Mouse (Mus musculus) liver, embryonic 13.5 days (tissue): ENCODE data around the gene Phykpl. TPM values are rescaled to one million over a fixed set of nuclear protein-coding genes. Genes with fewer than 3 reads are reported as not detected.
"Not testable (repeated sequence)": the region's sequence is repeated elsewhere in the genome, so short reads cannot be mapped to it uniquely, and the experiment has no call there.

ENCODE experiments used
- ATAC-seq: fragments of 200-750 bp; cut with Nextera tagmentation; 2 replicates; pipeline ENCODE4 v1.8.0; 2017; ENCODE audit warnings: low read depth, mild to moderate bottlenecking, moderate number of reproducible peaks, moderate library complexity
- DNase-seq: peaks from one replicate; pipeline ENCODE4 v3.0.0; 2022
- H3K27ac ChIP-seq: fragments of 300-500 bp; sonication (generic); 2 replicates; pipeline ENCODE4 v1.5.1; 2015; ENCODE audit warnings: moderate library complexity, mild to moderate bottlenecking, inconsistent platforms
- H3K27me3 ChIP-seq: fragments of 300-500 bp; sonication (generic); 2 replicates; pipeline ENCODE4 v1.6.1; 2015; ENCODE audit warnings: mild to moderate bottlenecking, inconsistent platforms
- H3K36me3 ChIP-seq: fragments of 300-500 bp; sonication (generic); 2 replicates; pipeline ENCODE4 v1.6.1; 2015; ENCODE audit warnings: mild to moderate bottlenecking, inconsistent platforms
- H3K4me1 ChIP-seq: fragments of 300-500 bp; sonication (generic); replicated peaks from 2 replicates; pipeline ENCODE4 v1.6.1; 2015; ENCODE audit warnings: inconsistent platforms
- H3K4me2 ChIP-seq: fragments of 300-500 bp; sonication (generic); 2 replicates; pipeline ENCODE4 v1.6.1; 2015; ENCODE audit warnings: inconsistent platforms, mild to moderate bottlenecking, moderate library complexity
- H3K4me3 ChIP-seq: fragments of 300-500 bp; sonication (generic); replicated peaks from 2 replicates; pipeline ENCODE4 v1.5.1; 2015; ENCODE audit warnings: mild to moderate bottlenecking, inconsistent platforms
- H3K9ac ChIP-seq: fragments of 300-500 bp; sonication (generic); 2 replicates; pipeline ENCODE4 v1.6.1; 2015; ENCODE audit warnings: mild to moderate bottlenecking, inconsistent platforms
- H3K9me3 ChIP-seq: fragments of 300-500 bp; sonication (generic); replicated peaks from 2 replicates; pipeline ENCODE4 v1.6.1; 2016; ENCODE audit warnings: inconsistent platforms
- WGBS: fragments of 180-500 bp; shearing (Covaris S2); methylation state at CpG from one replicate; pipeline ENCODE4 v1.1.7; 2015; ENCODE audit not compliant: insufficient replicate concordance; 5-methylcytosine and 5-hydroxymethylcytosine counted together
- polyA plus RNA-seq: library from polyadenylated mRNA; unstranded; fragments of >200 nt; fragmentation: Nextera tagmentation; extraction: Ambion mirVana; gene quantifications from 2 replicates; pipeline ENCODE4 v1.2.1, GENCODE M21; 2015

The Phykpl gene
- polyA plus RNA-seq, 1 experiment from 2014 or later, result 15.0 TPM

DNA sequence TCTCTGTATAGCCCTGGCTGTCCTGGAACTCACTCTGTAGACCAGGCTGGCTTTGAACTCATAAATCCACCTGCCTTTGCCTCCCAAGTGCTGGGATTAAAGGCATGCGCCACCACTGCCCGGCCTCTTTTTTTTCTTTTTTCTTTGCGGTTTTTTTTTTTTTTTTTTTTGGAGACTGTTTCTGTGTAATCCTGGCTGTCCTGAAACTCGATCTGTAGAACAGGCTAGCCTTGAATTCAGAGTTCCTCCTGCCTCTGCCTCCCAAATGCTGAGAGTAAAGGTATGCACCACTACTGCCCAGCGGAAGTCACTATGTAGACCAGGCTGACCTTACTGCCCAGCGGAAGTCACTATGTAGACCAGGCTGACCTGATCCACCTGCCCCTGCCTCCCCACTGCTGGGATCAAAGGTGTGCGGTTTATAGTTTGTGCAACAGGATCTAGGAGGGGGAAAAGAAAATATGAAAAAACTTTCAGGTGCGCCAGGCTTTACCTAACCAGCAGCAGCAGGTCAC, 34.4 kb downstream of the Phykpl start:
- 24% methylated on average over 8 of the region's 8 CpGs for WGBS
- Histone ChIP-seq H3K4me1 (peaks cover 71% of the 10 kb centered on the region), H3K9ac (peak overlapping the region; percentile 85), H3K27ac (peak overlapping the region; percentile 35), H3K36me3 (peaks cover 26% of the 10 kb centered on the region), H3K4me3 (peak overlapping the region; percentile 86), H3K9me3 (no peaks in the 10 kb centered on the region), H3K27me3 (no peaks in the 10 kb centered on the region), H3K4me2 (peak overlapping the region; percentile 91)
- peak; percentile 18 for ATAC-seq
- DNase-seq, result no peak

DNA sequence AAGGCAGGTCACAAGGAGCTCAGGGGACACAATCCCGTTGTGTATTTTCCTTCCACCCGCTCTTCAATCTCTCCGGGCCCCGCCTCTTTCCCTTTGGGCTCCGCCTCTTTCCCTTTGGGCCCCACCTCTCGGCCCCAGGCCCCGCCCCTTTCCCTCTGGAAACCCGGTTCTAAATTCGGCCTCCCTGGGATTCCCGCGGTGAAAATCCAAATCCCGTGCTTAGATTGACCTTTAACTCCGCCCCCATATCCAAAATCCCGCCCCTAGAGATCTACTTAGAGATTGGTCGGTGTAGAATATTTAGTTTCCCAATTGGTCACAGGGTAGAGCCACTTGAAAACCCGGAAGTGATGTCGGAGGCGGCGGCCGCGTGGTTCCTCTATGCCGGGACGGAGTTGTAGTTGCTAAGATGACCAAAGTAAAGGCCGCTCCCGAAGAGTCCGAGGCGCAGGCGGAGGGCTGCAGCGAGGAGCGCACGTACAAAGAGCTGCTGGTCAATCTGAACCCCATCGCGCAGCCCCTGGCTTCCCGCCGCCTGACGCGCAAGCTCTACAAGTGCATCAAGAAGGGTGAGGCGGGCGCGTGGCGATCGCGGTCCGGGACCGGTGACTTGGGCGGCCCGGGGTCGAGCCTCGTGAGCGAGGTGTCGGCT, 35.0 kb downstream of the Phykpl start, which contains the start of gene Nhp2:
Gene Nhp2, plus strand, starts transcription at position 327 of the 652 bp plus-strand sequence.
- DNase-seq (peak; percentile 95), ATAC-seq (peak; percentile 80)
- Histone ChIP-seq H3K27me3 (no peaks in the 10 kb centered on the region), H3K4me3 (peak within 1 kb of the TSS; percentile 86), H3K4me2 (peak within 1 kb of the TSS; percentile 91), H3K4me1 (peaks cover 75% of the 10 kb centered on the region), H3K9me3 (no peaks in the 10 kb centered on the region), H3K27ac (peak within 1 kb of the TSS; percentile 64), H3K9ac (peak within 1 kb of the TSS; percentile 85), H3K36me3 (peaks cover 32% of the 10 kb centered on the region)
- WGBS, result under 1% methylated on average over 51 of the region's 51 CpGs

DNA sequence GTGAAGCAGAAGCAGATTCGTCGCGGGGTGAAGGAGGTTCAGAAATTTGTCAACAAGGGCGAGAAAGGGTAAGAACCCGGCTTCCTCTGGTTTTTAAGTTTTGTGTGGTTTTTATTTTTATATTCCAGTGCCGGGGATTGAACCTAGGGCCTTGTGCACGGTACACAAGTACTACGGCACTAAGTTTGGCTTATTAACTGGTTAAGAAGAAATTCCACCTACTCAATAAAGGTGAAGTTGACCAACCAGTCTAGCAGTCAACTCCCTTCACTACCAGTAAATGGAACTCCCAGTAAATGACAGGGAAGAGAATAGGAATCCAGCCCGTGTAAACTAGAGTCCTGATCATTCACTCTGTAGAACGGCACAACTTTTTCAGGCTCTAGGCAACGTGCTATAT, 35.5 kb downstream of the Phykpl start:
- H3K27me3 ChIP-seq, result no peaks in the 10 kb centered on the region
- peaks cover 37% of the 10 kb centered on the region for H3K36me3 ChIP-seq
- H3K9ac ChIP-seq, result peak overlapping the region; percentile 85
- peak overlapping the region; percentile 91 for H3K4me2 ChIP-seq
- DNase-seq (no peak), ATAC-seq (no peak)
- H3K4me3 ChIP-seq, result peak overlapping the region; percentile 86
- H3K4me1 ChIP-seq, result peaks cover 75% of the 10 kb centered on the region
- WGBS, result under 1% methylated on average over 11 of the region's 11 CpGs
- H3K9me3 ChIP-seq, result no peaks in the 10 kb centered on the region
- peak overlapping the region; percentile 64 for H3K27ac ChIP-seq

DNA sequence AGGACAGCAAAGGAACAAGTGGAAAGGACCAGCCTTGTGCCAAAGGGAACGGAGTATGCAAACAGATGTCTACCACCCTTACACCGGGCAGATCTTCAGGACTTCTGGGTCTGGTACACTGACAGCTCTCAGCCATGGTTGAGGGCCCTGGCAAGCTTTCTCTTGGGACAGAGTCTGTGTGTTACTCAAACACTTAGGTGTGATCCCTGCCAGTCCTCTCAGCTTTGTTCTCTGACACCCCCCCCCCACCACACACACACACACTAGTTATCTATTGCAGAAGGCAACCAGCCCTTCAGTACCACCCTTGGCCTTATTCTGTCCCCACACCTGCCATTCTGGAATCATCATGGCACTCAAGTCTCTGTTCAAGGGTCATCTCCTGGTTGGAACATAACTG, 37.2 kb downstream of the Phykpl start:
- H3K9me3 ChIP-seq, result no peaks in the 10 kb centered on the region
- no peak overlapping the region for H3K4me3 ChIP-seq
- H3K4me2 ChIP-seq, result peak overlapping the region; percentile 91
- peaks cover 52% of the 10 kb centered on the region for H3K36me3 ChIP-seq
- H3K27ac ChIP-seq, result no peak overlapping the region
- DNase-seq, result no peak
- peaks cover 69% of the 10 kb centered on the region for H3K4me1 ChIP-seq
- no peaks in the 10 kb centered on the region for H3K27me3 ChIP-seq
- peak overlapping the region; percentile 85 for H3K9ac ChIP-seq
- no peak for ATAC-seq
- 91% methylated on average over 2 of the region's 2 CpGs for WGBS

DNA sequence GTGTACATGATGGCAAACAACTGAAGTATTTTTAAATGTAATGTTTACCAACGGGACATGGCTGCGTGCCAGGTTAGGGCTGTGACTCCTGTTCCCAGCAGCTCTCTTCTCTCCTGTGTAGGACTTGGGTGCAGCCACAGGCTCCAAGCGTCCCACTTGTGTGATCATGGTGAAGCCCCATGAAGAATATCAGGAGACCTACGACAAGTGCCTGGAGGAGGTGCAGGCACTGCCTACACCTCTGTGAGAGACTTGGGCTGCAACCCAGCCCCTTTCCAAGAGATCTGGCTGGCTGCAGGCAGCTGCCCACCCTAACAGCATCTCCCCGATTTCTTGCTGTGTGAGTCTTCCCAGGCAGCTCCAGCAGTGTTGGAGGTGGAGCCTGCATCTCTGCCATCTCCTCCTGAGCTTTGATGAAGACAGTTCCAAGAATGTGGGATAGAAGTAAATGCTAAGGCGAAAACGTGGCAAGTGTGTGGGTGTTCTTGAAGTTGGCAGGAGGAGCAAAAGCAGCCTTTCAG, 38.5 kb downstream of the Phykpl start:
- H3K4me2 ChIP-seq, result no peak overlapping the region
- H3K27me3 ChIP-seq, result no peaks in the 10 kb centered on the region
- ATAC-seq (no peak), DNase-seq (no peak)
- no peak overlapping the region for H3K4me3 ChIP-seq
- peaks cover 69% of the 10 kb centered on the region for H3K4me1 ChIP-seq
- H3K27ac ChIP-seq, result no peak overlapping the region
- WGBS, result 78% methylated on average over 7 of the region's 7 CpGs
- H3K9ac ChIP-seq, result no peak overlapping the region
- H3K9me3 ChIP-seq, result no peaks in the 10 kb centered on the region
- H3K36me3 ChIP-seq, result peaks cover 65% of the 10 kb centered on the region

DNA sequence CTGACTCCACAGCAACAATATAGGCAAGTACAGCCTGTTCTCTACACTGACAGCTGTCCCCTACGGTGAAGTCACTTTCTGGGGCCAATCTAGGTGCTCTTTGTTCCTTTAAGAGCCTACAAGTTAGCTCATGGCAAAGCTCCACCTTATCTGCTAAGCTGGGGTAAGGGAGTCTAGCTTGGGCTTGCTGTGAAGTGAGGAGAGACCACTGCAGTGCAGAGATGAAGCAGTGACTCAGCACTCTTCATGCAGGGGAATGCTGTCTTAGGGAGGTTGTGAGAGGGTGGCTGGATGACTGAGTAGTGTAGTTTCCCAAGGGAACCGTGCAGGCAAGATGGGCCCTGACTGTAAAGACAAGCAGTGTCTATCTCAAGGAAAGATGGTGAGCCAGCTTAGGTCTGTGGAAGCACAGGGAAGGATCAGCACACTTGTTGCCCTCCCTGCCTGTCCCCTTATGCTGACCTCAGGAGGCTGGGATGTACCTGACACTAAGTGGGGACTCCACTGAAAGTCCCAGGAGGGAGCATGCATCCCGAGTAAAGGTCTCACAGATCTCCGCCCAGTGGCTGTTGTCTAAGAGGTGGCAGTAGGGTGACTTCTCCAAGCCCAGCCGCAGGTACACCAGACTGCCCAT, 40.7 kb downstream of the Phykpl start:
- H3K4me3 ChIP-seq, result no peak overlapping the region
- peaks cover 61% of the 10 kb centered on the region for H3K4me1 ChIP-seq
- peak overlapping the region; percentile 29 for H3K9ac ChIP-seq
- H3K27me3 ChIP-seq, result no peaks in the 10 kb centered on the region
- peak overlapping the region; percentile 69 for H3K27ac ChIP-seq
- WGBS, result 58% methylated on average over 5 of the region's 5 CpGs
- peak; percentile 47 for DNase-seq
- H3K9me3 ChIP-seq, result no peaks in the 10 kb centered on the region
- peaks cover 81% of the 10 kb centered on the region for H3K36me3 ChIP-seq
- peak; percentile 70 for ATAC-seq
- no peak overlapping the region for H3K4me2 ChIP-seq

DNA sequence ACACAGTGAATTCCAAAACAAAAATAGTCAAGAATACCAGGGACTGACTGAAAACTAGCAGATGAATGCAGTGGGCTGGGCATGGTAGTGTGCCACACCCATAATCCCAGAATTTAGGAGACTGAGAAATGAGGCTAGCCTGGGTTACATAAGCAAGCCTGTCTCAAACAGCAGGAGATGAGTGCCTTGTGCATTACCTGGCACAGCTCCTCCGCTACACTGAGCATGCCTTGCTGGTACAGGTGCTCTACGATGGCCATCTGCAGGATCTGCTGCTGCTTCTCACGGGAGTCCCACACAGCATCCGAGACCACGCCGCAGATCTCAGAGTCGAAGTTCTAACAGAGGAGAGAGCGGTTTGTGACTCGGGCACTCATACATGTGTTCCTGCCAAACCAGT, 42.9 kb downstream of the Phykpl start:
- H3K27me3 ChIP-seq, result no peaks in the 10 kb centered on the region
- no peak overlapping the region for H3K4me2 ChIP-seq
- no peaks in the 10 kb centered on the region for H3K9me3 ChIP-seq
- H3K4me3 ChIP-seq, result no peak overlapping the region
- 84% methylated on average over 9 of the region's 9 CpGs for WGBS
- no peak overlapping the region for H3K27ac ChIP-seq
- H3K36me3 ChIP-seq, result peaks cover 73% of the 10 kb centered on the region
- ATAC-seq, result no peak
- peaks cover 48% of the 10 kb centered on the region for H3K4me1 ChIP-seq
- no peak overlapping the region for H3K9ac ChIP-seq
- no peak for DNase-seq

DNA sequence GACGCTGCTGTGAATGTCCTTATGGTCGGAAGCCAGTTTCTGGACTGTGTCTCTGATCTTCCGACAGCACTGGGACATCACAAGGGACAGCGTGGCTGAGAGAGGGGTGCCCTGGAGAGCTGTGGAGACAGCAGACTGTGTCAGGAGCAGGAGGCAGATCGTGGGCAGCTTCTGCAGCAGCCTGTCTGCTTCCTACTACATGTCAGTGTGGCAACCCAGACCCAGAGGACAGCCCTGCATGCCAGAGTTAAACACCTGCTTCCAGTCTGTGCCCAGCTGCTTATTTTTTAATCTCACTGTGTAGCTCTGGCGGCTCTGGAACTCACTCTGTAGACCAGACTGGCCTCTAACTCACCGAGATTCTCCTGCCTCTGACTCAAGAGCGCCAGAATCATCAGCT, 43.4 kb downstream of the Phykpl start:
- Histone ChIP-seq H3K9me3 (no peaks in the 10 kb centered on the region), H3K27ac (no peak overlapping the region), H3K36me3 (peaks cover 68% of the 10 kb centered on the region), H3K9ac (no peak overlapping the region), H3K27me3 (no peaks in the 10 kb centered on the region), H3K4me2 (no peak overlapping the region), H3K4me1 (peaks cover 49% of the 10 kb centered on the region), H3K4me3 (no peak overlapping the region)
- no peak for ATAC-seq
- whole genome bisulfite sequencing, result 82% methylated on average over 8 of the region's 8 CpGs
- DNase-seq, result no peak

DNA sequence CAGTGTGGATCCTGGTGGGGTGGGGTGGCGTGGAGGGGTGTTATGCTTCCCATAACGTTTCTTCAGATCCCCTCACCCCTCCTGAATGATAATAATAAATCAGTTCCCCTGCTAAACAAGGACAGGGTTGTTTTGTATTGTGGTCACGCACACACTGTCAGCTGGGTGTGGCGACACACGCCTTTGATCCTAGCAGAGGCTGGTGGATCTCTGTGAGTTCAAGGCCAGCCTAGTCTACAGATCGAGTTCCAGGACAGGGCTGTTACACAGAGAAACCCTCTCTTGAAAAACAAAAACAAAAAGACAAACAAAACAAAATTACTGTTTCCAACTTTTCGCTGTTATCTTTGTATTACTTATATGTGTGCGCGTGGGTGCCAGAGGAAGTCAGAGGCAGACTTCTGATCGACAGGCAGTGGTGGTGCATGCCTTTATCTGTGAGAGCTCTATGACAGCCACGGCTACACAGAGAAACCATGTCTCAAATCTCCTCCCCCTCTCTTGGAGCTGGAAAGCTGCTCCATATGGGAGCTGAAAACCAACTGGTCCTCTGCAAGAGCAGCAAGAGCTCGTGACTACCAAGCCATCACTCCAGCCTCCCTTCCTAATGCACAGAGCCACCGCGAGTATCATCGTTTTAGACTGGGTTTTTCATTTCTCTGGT, 45.2 kb downstream of the Phykpl start:
- no peak for DNase-seq
- Histone ChIP-seq H3K27me3 (no peaks in the 10 kb centered on the region), H3K9me3 (no peaks in the 10 kb centered on the region), H3K4me2 (no peak overlapping the region), H3K27ac (no peak overlapping the region), H3K36me3 (peaks cover 49% of the 10 kb centered on the region), H3K4me3 (no peak overlapping the region), H3K9ac (no peak overlapping the region), H3K4me1 (peaks cover 51% of the 10 kb centered on the region)
- 55% methylated on average over 15 of the region's 15 CpGs for WGBS
- ATAC-seq, result no peak

DNA sequence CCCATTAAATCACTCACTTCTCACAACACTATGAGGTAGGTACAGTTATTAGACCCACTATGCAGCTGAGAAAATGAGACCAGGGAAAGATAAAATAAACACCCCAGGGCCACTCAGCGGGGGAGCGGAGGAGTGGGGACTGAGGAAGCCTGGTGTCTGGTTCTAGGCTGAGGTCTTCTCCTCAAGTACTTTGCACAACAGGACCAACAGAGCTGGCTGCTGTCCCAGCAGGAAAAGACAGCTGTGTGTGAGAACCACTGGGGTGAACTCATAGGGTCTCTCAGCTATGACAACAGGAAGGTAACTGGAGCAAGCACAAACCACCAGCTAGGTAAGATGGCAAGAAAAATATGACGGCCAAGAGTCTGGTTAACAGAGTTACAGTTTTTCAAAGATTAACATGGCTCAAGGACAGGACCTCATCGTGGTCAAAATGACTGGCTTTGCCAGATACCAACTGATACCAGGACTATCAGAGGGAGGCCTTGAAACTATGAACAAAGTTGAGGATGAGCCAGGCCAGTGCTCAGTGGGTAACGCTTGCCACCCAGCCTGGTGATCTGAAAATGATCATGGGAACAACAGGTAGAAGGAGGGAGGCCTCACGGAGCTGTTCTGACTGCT, 47.7 kb downstream of the Phykpl start:
- no peaks in the 10 kb centered on the region for H3K9me3 ChIP-seq
- no peak for ATAC-seq
- H3K36me3 ChIP-seq, result peaks cover 27% of the 10 kb centered on the region
- no peak for DNase-seq
- H3K27me3 ChIP-seq, result no peaks in the 10 kb centered on the region
- peak overlapping the region; percentile 32; the same call in 1 of the 2 replicates for H3K27ac ChIP-seq
- peaks cover 58% of the 10 kb centered on the region for H3K4me1 ChIP-seq
- no peak overlapping the region for H3K9ac ChIP-seq
- no peak overlapping the region for H3K4me2 ChIP-seq
- WGBS, result 60% methylated on average over 6 of the region's 6 CpGs
- H3K4me3 ChIP-seq, result no peak overlapping the region

DNA sequence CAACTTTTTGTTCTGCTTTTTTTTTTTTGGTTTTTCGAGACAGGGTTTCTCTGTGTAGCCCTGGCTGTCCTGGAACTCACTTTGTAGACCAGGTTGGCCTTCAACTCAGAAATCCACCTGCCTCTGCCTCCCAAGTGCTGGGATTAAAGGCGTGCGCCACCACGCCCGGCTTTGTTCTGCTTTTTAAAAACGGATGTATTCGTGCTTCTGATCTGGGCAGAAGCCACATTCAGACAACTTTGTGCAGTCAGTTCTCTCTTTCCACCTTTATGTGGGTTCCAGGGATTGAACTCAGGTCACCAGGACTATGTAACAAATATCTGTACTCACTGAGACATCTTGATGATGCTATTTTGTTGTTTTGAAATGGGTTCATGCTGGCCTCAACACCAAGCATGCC, 48.6 kb downstream of the Phykpl start:
- not testable (repeated sequence) for H3K4me3 ChIP-seq, H3K27ac ChIP-seq, H3K9ac ChIP-seq, ATAC-seq, H3K9me3 ChIP-seq, H3K27me3 ChIP-seq, H3K4me2 ChIP-seq, DNase-seq
- Histone ChIP-seq H3K36me3 (peaks cover 17% of the 10 kb centered on the region), H3K4me1 (peaks cover 67% of the 10 kb centered on the region)
- WGBS, result 66% methylated on average over 7 of the region's 7 CpGs
